ENCODE assay signal across 15 mouse cellular contexts in genomic region chr13:51843298-51843697, GRCm38 (mm10). TPM values are rescaled to one million over a fixed set of nuclear protein-coding genes. Genes with fewer than 3 reads are reported as not detected.
A peak's percentile ranks its signal among the peaks of the same experiment; 100 is the strongest.
DNase-seq lines count a peak whose midpoint lies in the region; ATAC-seq lines count a peak whose summit lies in the region.
"Had no signal": no experiment of that assay in that cellular context is flagged by ENCODE, and none has a peak within 500 bp of the region (broad histone marks: within the 10 kb centered on the region; RNA-seq: fewer than 3 reads in every experiment).

No protein-coding gene starts in this region.

- peaks cover 19% of the 10 kb centered on the region for H3K4me1 ChIP-seq in forebrain, embryonic 11.5 days (replicated peaks; ENCODE audit: control insufficient read depth, insufficient read depth, low read length)
- H3K4me1 ChIP-seq in forebrain, embryonic 13.5 days, result peaks cover 52% of the 10 kb centered on the region
- peaks cover 72% of the 10 kb centered on the region for H3K4me1 ChIP-seq in megakaryocyte, embryonic 14.5 days
- peaks cover 69% of the 10 kb centered on the region for H3K4me1 ChIP-seq in limb, embryonic 10.5 days
- H3K4me1 ChIP-seq in liver, embryonic 16.5 days (ENCODE audit: control insufficient read depth, low read depth, low read length), result peaks cover 64% of the 10 kb centered on the region

- no peak overlapping the region for H3K27ac ChIP-seq in forebrain, embryonic 11.5 days (ENCODE audit: low read depth, low read length)
- no peak overlapping the region for H3K27ac ChIP-seq in forebrain, embryonic 13.5 days
- peak overlapping the region; percentile 81 for H3K27ac ChIP-seq in limb, embryonic 10.5 days
- H3K27ac ChIP-seq in liver, embryonic 16.5 days (ENCODE audit: low read length), result no peak overlapping the region
- H3K27ac ChIP-seq: hindbrain, embryonic 15.5 days had no signal

- H3K9me3 ChIP-seq in forebrain, embryonic 11.5 days (ENCODE audit: control insufficient read depth, low read length), result no peaks in the 10 kb centered on the region
- H3K9me3 ChIP-seq in forebrain, embryonic 13.5 days (replicated peaks), result no peaks in the 10 kb centered on the region
- H3K9me3 ChIP-seq in megakaryocyte, embryonic 14.5 days, result no peaks in the 10 kb centered on the region
- no peaks in the 10 kb centered on the region for H3K9me3 ChIP-seq in limb, embryonic 10.5 days (replicated peaks)
- no peaks in the 10 kb centered on the region for H3K9me3 ChIP-seq in liver, embryonic 16.5 days (replicated peaks; ENCODE audit: control insufficient read depth, low read length)
- H3K9me3 ChIP-seq: hindbrain, embryonic 15.5 days had no signal

- 66% methylated on average over 4 of the region's 4 CpGs for WGBS in forebrain, embryonic 11.5 days
- 68% methylated on average over 4 of the region's 4 CpGs for WGBS in forebrain, embryonic 13.5 days
- 70% methylated on average over 4 of the region's 4 CpGs for WGBS in limb, embryonic 10.5 days
- 49% methylated on average over 4 of the region's 4 CpGs for WGBS in liver, embryonic 16.5 days (ENCODE audit: insufficient replicate concordance)

- peak; percentile 42 for DNase-seq in forebrain, embryonic 11.5 days (ENCODE audit: low spot score)
- no peak for DNase-seq in limb, embryonic 10.5 days (ENCODE audit: low spot score)
- DNase-seq in right cerebral cortex, postnatal 4 days, result no peak
- no peak for DNase-seq in frontal cortex, postnatal 10 days (ENCODE audit: low spot score in 2 of 2)
- DNase-seq: adrenal gland, postnatal 14 days; cerebellum, adult 9-10 months; kidney, adult 9 months; kidney, postnatal 14 days; lung, adult 2 months; lung, postnatal 14 days had no signal

- H3K9ac ChIP-seq in forebrain, embryonic 11.5 days (ENCODE audit: low read length), result no peak overlapping the region
- no peak overlapping the region for H3K9ac ChIP-seq in forebrain, embryonic 13.5 days
- H3K9ac ChIP-seq in liver, embryonic 16.5 days (ENCODE audit: low read depth, low read length), result no peak overlapping the region
- H3K9ac ChIP-seq: hindbrain, embryonic 15.5 days had no signal

- H3K4me2 ChIP-seq in forebrain, embryonic 11.5 days (ENCODE audit: low read depth, low read length, severe bottlenecking), result no peak overlapping the region
- no peak overlapping the region for H3K4me2 ChIP-seq in forebrain, embryonic 13.5 days
- H3K4me2 ChIP-seq in liver, embryonic 16.5 days (ENCODE audit: low read depth, low read length), result peak overlapping the region; percentile 58

- ATAC-seq in forebrain, embryonic 11.5 days (replicated peaks; ENCODE audit: low FRiP score), result no peak
- no peak for ATAC-seq in forebrain, embryonic 13.5 days
- ATAC-seq in megakaryocyte, adult 5-6 weeks (ENCODE audit: poor library complexity, severe bottlenecking), result no peak
- no peak for ATAC-seq in liver, embryonic 16.5 days (ENCODE audit: low read depth)

- no peaks in the 10 kb centered on the region for H3K36me3 ChIP-seq in forebrain, embryonic 11.5 days (ENCODE audit: control insufficient read depth, insufficient read depth, low read length)
- 0 out of 2 replicates have a peak, but pooled peaks cover 5% of the 10 kb centered on the region for H3K36me3 ChIP-seq in forebrain, embryonic 13.5 days (ENCODE audit: poor library complexity, severe bottlenecking)
- H3K36me3 ChIP-seq in megakaryocyte, embryonic 14.5 days (replicated peaks; ENCODE audit: low read length), result peaks cover 17% of the 10 kb centered on the region
- no peaks in the 10 kb centered on the region for H3K36me3 ChIP-seq in limb, embryonic 10.5 days
- no peaks in the 10 kb centered on the region for H3K36me3 ChIP-seq in liver, embryonic 16.5 days (ENCODE audit: control insufficient read depth, insufficient read depth)
- H3K36me3 ChIP-seq: hindbrain, embryonic 15.5 days had no signal

- peaks cover 47% of the 10 kb centered on the region for H3K27me3 ChIP-seq in forebrain, embryonic 11.5 days (ENCODE audit: control insufficient read depth, insufficient read depth, low read length)
- peaks cover 55% of the 10 kb centered on the region for H3K27me3 ChIP-seq in forebrain, embryonic 13.5 days
- no peaks in the 10 kb centered on the region for H3K27me3 ChIP-seq in megakaryocyte, embryonic 14.5 days (replicated peaks)
- peaks cover 35% of the 10 kb centered on the region for H3K27me3 ChIP-seq in limb, embryonic 10.5 days (ENCODE audit: low read depth, poor library complexity, severe bottlenecking)
- no peaks in the 10 kb centered on the region for H3K27me3 ChIP-seq in liver, embryonic 16.5 days (ENCODE audit: control insufficient read depth, insufficient read depth, low read depth, low read length)

- no peak overlapping the region for H3K4me3 ChIP-seq in forebrain, embryonic 11.5 days (ENCODE audit: low read depth, low read length)
- H3K4me3 ChIP-seq in forebrain, embryonic 13.5 days, result no peak overlapping the region
- peak overlapping the region; percentile 92 for H3K4me3 ChIP-seq in megakaryocyte, embryonic 14.5 days (replicated peaks)
- H3K4me3 ChIP-seq in limb, embryonic 10.5 days, result 0 out of 2 replicates have a peak overlapping the region, but pooled peaks have one; percentile 33
- no peak overlapping the region for H3K4me3 ChIP-seq in liver, embryonic 16.5 days (ENCODE audit: low read depth, low read length)
- H3K4me3 ChIP-seq: hindbrain, embryonic 15.5 days had no signal

RNA-seq across cellular contexts. Expression of gene Gadd45g, which starts 3.2 kb away (rescaled TPM):
- 157 and 169 TPM in 2 replicates for polyA plus RNA-seq in forebrain, embryonic 11.5 days (2014; fragmentation: Nextera tagmentation; extraction: Ambion mirVana)
- polyA plus RNA-seq in forebrain, embryonic 13.5 days (2015; fragmentation: Nextera tagmentation; extraction: Ambion mirVana), result 235 and 252 TPM in 2 replicates
- polyA plus RNA-seq in megakaryocyte, embryonic 14.5 days (2012; ENCODE audit: insufficient read depth, low replicate concordance), result 115 and 668 TPM in 2 replicates
- 2.6 and 4.4 TPM in 2 replicates for total RNA-seq in megakaryocyte, adult 5-6 weeks (2015)
- 8.7 and 11.2 TPM in 2 replicates for total RNA-seq in megakaryocyte, adult 5-6 weeks (2017)
- polyA plus RNA-seq in limb, embryonic 10.5 days (2016; fragmentation: Nextera tagmentation; extraction: Ambion mirVana), result 14.3 and 18.6 TPM in 2 replicates
- 11.2 and 11.7 TPM in 2 replicates for polyA plus RNA-seq in liver, embryonic 16.5 days (2015; fragmentation: Nextera tagmentation; extraction: Ambion mirVana)

RNA-seq across cellular contexts. Expression of gene Sema4d, which starts 49.8 kb away (rescaled TPM):
- 8.3 and 8.4 TPM in 2 replicates for polyA plus RNA-seq in forebrain, embryonic 11.5 days (2014; fragmentation: Nextera tagmentation; extraction: Ambion mirVana)
- 10.8 TPM in 2 replicates for polyA plus RNA-seq in forebrain, embryonic 13.5 days (2015; fragmentation: Nextera tagmentation; extraction: Ambion mirVana)
- 55.2 and 58.6 TPM in 2 replicates for polyA plus RNA-seq in megakaryocyte, embryonic 14.5 days (2012; ENCODE audit: insufficient read depth, low replicate concordance)
- total RNA-seq in megakaryocyte, adult 5-6 weeks (2015), result 99.8 and 110 TPM in 2 replicates
- total RNA-seq in megakaryocyte, adult 5-6 weeks (2017), result 54.1 and 66.6 TPM in 2 replicates
- 5.9 and 6.0 TPM in 2 replicates for polyA plus RNA-seq in limb, embryonic 10.5 days (2016; fragmentation: Nextera tagmentation; extraction: Ambion mirVana)
- 3.7 and 4.1 TPM in 2 replicates for polyA plus RNA-seq in liver, embryonic 16.5 days (2015; fragmentation: Nextera tagmentation; extraction: Ambion mirVana)

Comparison
In these comparisons a context has a peak if more than half of its experiments do, and no peak if none do; other contexts are left out.
1. H3K4me3 ChIP-seq: peak in megakaryocyte, embryonic 14.5 days (single experiment) and limb, embryonic 10.5 days (single experiment); none in forebrain, embryonic 11.5 days (single experiment), forebrain, embryonic 13.5 days (single experiment) and liver, embryonic 16.5 days (single experiment).